Mouse (Mus musculus) cerebellum, adult 2 months (tissue): ENCODE measurements around the gene Pum1.

Experiments used
- CTCF ChIP-seq: fragments of 200-500 bp; IDR thresholded peaks from 2 replicates; pipeline ENCODE4 v1.5.1; 2011; ENCODE audit warnings: low read depth, mild to moderate bottlenecking, control low read depth, low read length, moderate library complexity, borderline replicate concordance; ENCODE audit not compliant: insufficient read depth
- POLR2A ChIP-seq: fragments of 200-500 bp; IDR thresholded peaks from 2 replicates; pipeline ENCODE4 v1.6.1; 2011; ENCODE audit warnings: low read length, control low read depth, borderline replicate concordance; ENCODE audit not compliant: insufficient read depth

- TF ChIP-seq CTCF (no peak), POLR2A (no peak)
Observed at GRCm38 (mm10) chr4:130795970-130796369, 132.8 kb downstream of the Pum1 start.
